Mouse (Mus musculus) brain, embryonic 14.5 days (tissue): ENCODE data around the gene Gm12790.
"Not testable (repeated sequence)": the region's sequence is repeated elsewhere in the genome, so short reads cannot be mapped to it uniquely, and the experiment has no call there.

Experiments used
- CTCF ChIP-seq: fragments of 200-500 bp; IDR thresholded peaks from 2 replicates; pipeline ENCODE4 v1.5.1; 2012; ENCODE audit warnings: inconsistent platforms, mild to moderate bottlenecking, moderate library complexity, borderline replicate concordance; ENCODE audit not compliant: insufficient read depth, insufficient read length; ENCODE audit errors: extremely low read depth
- POLR2A ChIP-seq: fragments of 200-500 bp; IDR thresholded peaks from 2 replicates; pipeline ENCODE4 v1.6.1; 2012; ENCODE audit warnings: mild to moderate bottlenecking, inconsistent platforms, borderline replicate concordance; ENCODE audit not compliant: poor library complexity, insufficient read depth, insufficient read length, severe bottlenecking; ENCODE audit errors: extremely low read depth

GRCm38 (mm10) chr4:101940107-101940506 lies 40.7 kb downstream of the Gm12790 start, which contains the start of gene Gm12794:
- TF ChIP-seq CTCF, POLR2A: not testable (repeated sequence)
